Comparison of ENCODE assay signal across 8 mouse cellular contexts in genomic region chr5:123669991-123670799, GRCm38 (mm10). TPM values are rescaled to one million over a fixed set of nuclear protein-coding genes. Genes with fewer than 3 reads are reported as not detected.
DNase-seq lines count a peak whose midpoint lies in the region; ATAC-seq and TF ChIP-seq lines count a peak whose summit lies in the region.

No protein-coding gene starts in this region.

- TF ChIP-seq POLR2A in heart, adult 2 months (IDR thresholded peaks at IDR 0.05; ENCODE audit: insufficient read depth, low read depth, low read length), result no peak

- no peaks in the 10 kb centered on the region for H3K27me3 ChIP-seq in heart, adult 2 months (ENCODE audit: control insufficient read depth, insufficient read depth, low read length)
- no peaks in the 10 kb centered on the region for H3K27me3 ChIP-seq in midbrain, embryonic 13.5 days
- H3K27me3 ChIP-seq in midbrain, postnatal 0 days (ENCODE audit: insufficient read depth, low read length), result no peaks in the 10 kb centered on the region

- no peak for ATAC-seq in midbrain, embryonic 13.5 days
- no peak for ATAC-seq in midbrain, postnatal 0 days (ENCODE audit: low FRiP score)
- peak; percentile 35 for ATAC-seq in granulocyte monocyte progenitor cell, adult 5-6 weeks (replicated peaks; ENCODE audit: poor library complexity, severe bottlenecking)
- ATAC-seq in megakaryocyte-erythroid progenitor cell, adult 5-6 weeks (replicated peaks; ENCODE audit: low FRiP score, low TSS enrichment, poor library complexity, severe bottlenecking), result peak; percentile 55; the same call in 1 of the 2 replicates

- H3K36me3 ChIP-seq in heart, adult 2 months (ENCODE audit: control insufficient read depth, insufficient read depth, low read length), result peaks cover 3% of the 10 kb centered on the region; the same call in 1 of the 2 replicates
- H3K36me3 ChIP-seq in midbrain, embryonic 13.5 days, result no peaks in the 10 kb centered on the region
- no peaks in the 10 kb centered on the region for H3K36me3 ChIP-seq in midbrain, postnatal 0 days (ENCODE audit: insufficient read depth, low read length)

- TF ChIP-seq EP300 in heart, adult 2 months (IDR thresholded peaks at IDR 0.05; ENCODE audit: insufficient read depth, low read depth, low read length), result no peak

- H3K9me3 ChIP-seq in midbrain, embryonic 13.5 days, result no peaks in the 10 kb centered on the region
- H3K9me3 ChIP-seq in midbrain, postnatal 0 days (ENCODE audit: low read length), result no peaks in the 10 kb centered on the region

- peak overlapping the region; percentile 38 for H3K4me3 ChIP-seq in heart, adult 2 months
- H3K4me3 ChIP-seq in midbrain, embryonic 13.5 days (replicated peaks), result no peak overlapping the region
- no peak overlapping the region for H3K4me3 ChIP-seq in midbrain, postnatal 0 days (ENCODE audit: low read depth, low read length)

- peak overlapping the region; percentile 89 for H3K27ac ChIP-seq in heart, adult 2 months
- H3K27ac ChIP-seq in midbrain, embryonic 13.5 days, result 0 out of 2 replicates have a peak overlapping the region, but pooled peaks have one; percentile 6
- no peak overlapping the region for H3K27ac ChIP-seq in midbrain, postnatal 0 days (ENCODE audit: low read depth, low read length)

- peaks cover 4% of the 10 kb centered on the region for H3K79me2 ChIP-seq in heart, adult 2 months (replicated peaks; ENCODE audit: control insufficient read depth, insufficient read depth, low read length)

- no peak for TF ChIP-seq CTCF in heart, adult 2 months (IDR thresholded peaks at IDR 0.05)
- TF ChIP-seq CTCF in midbrain, postnatal 0 days (IDR thresholded peaks at IDR 0.05), result no peak

- peak overlapping the region; percentile 77 for H3K9ac ChIP-seq in heart, adult 2 months (ENCODE audit: low read depth, low read length)
- 0 out of 2 replicates have a peak overlapping the region, but pooled peaks have one; percentile 19 for H3K9ac ChIP-seq in midbrain, embryonic 13.5 days (replicated peaks)
- H3K9ac ChIP-seq in midbrain, postnatal 0 days (replicated peaks; ENCODE audit: low read length, poor library complexity, severe bottlenecking), result no peak overlapping the region

- no peak for DNase-seq in heart, adult 2 months
- DNase-seq in heart, postnatal 4 days, result no peak
- no peak for DNase-seq in midbrain, postnatal 0 days (ENCODE audit: low spot score)
- no peak for DNase-seq in left cerebral cortex, postnatal 10 days (ENCODE audit: extremely low spot score in 1 of 2, low spot score in 2 of 2)
- DNase-seq in left cerebral cortex, adult 11 months (ENCODE audit: low spot score), result no peak

- peaks cover 24% of the 10 kb centered on the region for H3K4me1 ChIP-seq in heart, adult 2 months (ENCODE audit: control insufficient read depth, insufficient read depth, low read length)
- peaks cover 16% of the 10 kb centered on the region for H3K4me1 ChIP-seq in midbrain, embryonic 13.5 days (replicated peaks)
- H3K4me1 ChIP-seq in midbrain, postnatal 0 days (ENCODE audit: insufficient read depth, low read length), result no peaks in the 10 kb centered on the region

- intact Hi-C loops in heart, adult 2 months (cut with DNase I), result no loop called here
- intact Hi-C loops in left cerebral cortex, postnatal 10 days (cut with DNase I), result no loop called here

- WGBS in heart, adult 2 months, result 53% methylated on average over 9 of the region's 9 CpGs
- WGBS in midbrain, embryonic 13.5 days, result 79% methylated on average over 9 of the region's 9 CpGs
- 74% methylated on average over 9 of the region's 9 CpGs for WGBS in midbrain, postnatal 0 days

- H3K4me2 ChIP-seq in midbrain, embryonic 13.5 days (replicated peaks), result no peak overlapping the region
- H3K4me2 ChIP-seq in midbrain, postnatal 0 days (ENCODE audit: low read depth, low read length, poor library complexity, severe bottlenecking), result no peak overlapping the region

RNA-seq across cellular contexts. Expression of gene Clip1, which starts 14.2 kb away (rescaled TPM):
- 100 to 1,000 TPM; 156 to 195 TPM for total RNA-seq in heart, adult 2 months (2021)
- 77.2 and 107 TPM in 2 replicates for polyA plus RNA-seq in heart, adult 2 months (2012; rRNA removed)
- 100 to 1,000 TPM; 108 to 117 TPM for total RNA-seq in heart, postnatal 4 days (2021)
- polyA plus RNA-seq in midbrain, embryonic 13.5 days (2015; fragmentation: Nextera tagmentation; extraction: Ambion mirVana), result 81.1 and 81.2 TPM in 2 replicates
- 73.1 and 80.0 TPM in 2 replicates for total RNA-seq in midbrain, postnatal 0 days (2014; rRNA removed)
- polyA plus RNA-seq in midbrain, postnatal 0 days (2015; fragmentation: Nextera tagmentation; extraction: Ambion mirVana), result 64.2 and 77.5 TPM in 2 replicates
- 41.7 and 56.0 TPM in 2 replicates for total RNA-seq in granulocyte monocyte progenitor cell, adult 5-6 weeks (2014; fragmentation: Nextera tagmentation)
- total RNA-seq in granulocyte monocyte progenitor cell, adult 5-6 weeks (2017), result 63.4 and 65.9 TPM in 2 replicates
- 45.2 and 52.4 TPM in 2 replicates for total RNA-seq in megakaryocyte-erythroid progenitor cell, adult 5-6 weeks (2014; fragmentation: Nextera tagmentation)
- total RNA-seq in megakaryocyte-erythroid progenitor cell, adult 5-6 weeks (2017), result 45.0 and 64.8 TPM in 2 replicates
- 100 to 1,000 TPM; 112 to 122 TPM for total RNA-seq in left cerebral cortex, postnatal 10 days (2021)

RNA-seq across cellular contexts. Expression of gene Zcchc8, which starts 50.7 kb away (rescaled TPM):
- 10 to 100 TPM; 23.2 to 24.9 TPM for total RNA-seq in heart, adult 2 months (2021)
- polyA plus RNA-seq in heart, adult 2 months (2012; rRNA removed), result 12.6 and 16.1 TPM in 2 replicates
- 10 to 100 TPM; 53.1 to 57.6 TPM for total RNA-seq in heart, postnatal 4 days (2021)
- polyA plus RNA-seq in midbrain, embryonic 13.5 days (2015; fragmentation: Nextera tagmentation; extraction: Ambion mirVana), result 81.8 and 83.6 TPM in 2 replicates
- 29.6 and 40.6 TPM in 2 replicates for total RNA-seq in midbrain, postnatal 0 days (2014; rRNA removed)
- polyA plus RNA-seq in midbrain, postnatal 0 days (2015; fragmentation: Nextera tagmentation; extraction: Ambion mirVana), result 41.9 and 46.3 TPM in 2 replicates
- total RNA-seq in granulocyte monocyte progenitor cell, adult 5-6 weeks (2014; fragmentation: Nextera tagmentation), result 53.7 and 66.1 TPM in 2 replicates
- total RNA-seq in granulocyte monocyte progenitor cell, adult 5-6 weeks (2017), result 53.5 and 80.9 TPM in 2 replicates
- 55.3 and 79.3 TPM in 2 replicates for total RNA-seq in megakaryocyte-erythroid progenitor cell, adult 5-6 weeks (2014; fragmentation: Nextera tagmentation)
- 59.3 and 167 TPM in 2 replicates for total RNA-seq in megakaryocyte-erythroid progenitor cell, adult 5-6 weeks (2017)
- total RNA-seq in left cerebral cortex, postnatal 10 days (2021), result 10 to 100 TPM; 45.0 to 47.6 TPM

Comparison
In these comparisons a context has a peak if more than half of its experiments do, and no peak if none do; other contexts are left out.
1. ATAC-seq: peak in granulocyte monocyte progenitor cell, adult 5-6 weeks (single experiment) and megakaryocyte-erythroid progenitor cell, adult 5-6 weeks (single experiment); none in midbrain, embryonic 13.5 days (single experiment) and midbrain, postnatal 0 days (single experiment).